Mouse (Mus musculus) MEL (cell line): ENCODE data around the gene Pi4ka.
A peak's percentile ranks its signal among the peaks of the same experiment; 100 is the strongest.

Experiments
- BHLHE40 ChIP-seq: IDR thresholded peaks from 2 replicates; pipeline ENCODE4 v1.6.1; 2012; ENCODE audit warnings: low read depth, mild to moderate bottlenecking, inconsistent platforms, low read length, improper control_type of control experiment, borderline replicate concordance
- CTCF ChIP-seq, 3 experiments: IDR thresholded peaks in 2 of 3; conservative IDR thresholded peaks in 1 of 3; 2 replicates each; pipeline ENCODE4 v1.5.1; 2011 to 2012; ENCODE audit warnings: low read length in 3 of 3, low read depth in 2 of 3, mild to moderate bottlenecking in 2 of 3, improper control_type of control experiment in 1 of 3, inconsistent platforms in 1 of 3, mixed read lengths in 1 of 3, moderate library complexity in 1 of 3; ENCODE audit not compliant: control insufficient read depth in 1 of 3, insufficient read depth in 1 of 3, poor library complexity in 1 of 3, severe bottlenecking in 1 of 3
- EP300 ChIP-seq, 2 experiments: IDR thresholded peaks; 2 replicates each; pipeline ENCODE4 v1.6.1; 2011; ENCODE audit warnings: improper control_type of control experiment in 2 of 2, low read length in 2 of 2, low read depth in 1 of 2, mild to moderate bottlenecking in 1 of 2
- GABPA ChIP-seq: IDR thresholded peaks from 2 replicates; pipeline ENCODE4 v1.6.1; 2012; ENCODE audit warnings: low read depth, mild to moderate bottlenecking, inconsistent platforms, low read length, improper control_type of control experiment, moderate library complexity
- JUND ChIP-seq: IDR thresholded peaks from 2 replicates; pipeline ENCODE4 v1.6.1; 2011; ENCODE audit warnings: low read depth, mild to moderate bottlenecking, improper control_type of control experiment, low read length
- KAT2A ChIP-seq: conservative IDR thresholded peaks from 2 replicates; pipeline ENCODE4 v1.6.1; 2012; ENCODE audit warnings: low read depth, low read length, improper control_type of control experiment, inconsistent platforms
- POLR2AphosphoS2 ChIP-seq: IDR thresholded peaks from 2 replicates; pipeline ENCODE4 v1.6.1; 2011; ENCODE audit warnings: low read length, improper control_type of control experiment
- POLR2AphosphoS5 ChIP-seq: IDR thresholded peaks from 2 replicates; pipeline ENCODE4 v1.6.1; 2012; ENCODE audit warnings: low read depth, borderline replicate concordance, mild to moderate bottlenecking, inconsistent platforms, low read length, moderate library complexity, mixed read lengths
- SMC3 ChIP-seq: IDR thresholded peaks from 2 replicates; pipeline ENCODE4 v1.6.1; 2011; ENCODE audit warnings: low read depth, low read length, improper control_type of control experiment
- ZC3H11A ChIP-seq: IDR thresholded peaks from 2 replicates; pipeline ENCODE4 v1.6.1; 2012; ENCODE audit warnings: low read depth, mild to moderate bottlenecking, inconsistent platforms, low read length, improper control_type of control experiment

GRCm38 (mm10) chr16:17249135-17249534 is 157.0 kb downstream of the Pi4ka start:
- no peak for TF ChIP-seq GABPA
- TF ChIP-seq CTCF (IDR thresholded peaks at IDR 0.05 in 2 of 3, conservative IDR thresholded peaks at IDR 0.05 in 1 of 3; ENCODE audit: control insufficient read depth in 1 of 3, insufficient read depth in 1 of 3, low read depth in 2 of 3, low read length in 3 of 3, poor library complexity in 1 of 3, severe bottlenecking in 1 of 3), result no peak
- TF ChIP-seq POLR2AphosphoS2, result no peak
- TF ChIP-seq JUND, result peak; percentile 78
- TF ChIP-seq POLR2AphosphoS5, result no peak
- no peak for TF ChIP-seq ZC3H11A
- TF ChIP-seq SMC3, result no peak
- TF ChIP-seq KAT2A, result no peak
- peak; percentile 87 to 88 for TF ChIP-seq EP300 (IDR thresholded peaks at IDR 0.05; ENCODE audit: low read depth in 1 of 2, low read length in 2 of 2)
- 0 out of 2 replicates have a peak, but pooled peaks have one; percentile 51 for TF ChIP-seq BHLHE40
